In genomic region chr13:24132866-24133265, GRCm38 (mm10) we compare ENCODE assay signal across 16 mouse cellular contexts.
"Had no signal": no experiment of that assay in that cellular context is flagged by ENCODE, and none has a peak within 500 bp of the region (broad histone marks: within the 10 kb centered on the region; RNA-seq: fewer than 3 reads in every experiment).

No protein-coding gene starts in this region.

- H3K27ac ChIP-seq: neural tube, embryonic 13.5 days; neural tube, embryonic 15.5 days; stomach, embryonic 15.5 days; stomach, postnatal 0 days had no signal

- H3K4me2 ChIP-seq: neural tube, embryonic 13.5 days; neural tube, embryonic 15.5 days; stomach, embryonic 15.5 days had no signal

- H3K4me3 ChIP-seq: neural tube, embryonic 13.5 days; neural tube, embryonic 15.5 days; stomach, embryonic 15.5 days had no signal

- H3K27me3 ChIP-seq: neural tube, embryonic 13.5 days; neural tube, embryonic 15.5 days; stomach, embryonic 15.5 days had no signal

- DNase-seq: retina, postnatal 1 day; right cerebral cortex, adult 18-20 months; right cerebral cortex, postnatal 14 days; right cerebral cortex, postnatal 25 days; right cerebral cortex, postnatal 4 days; spleen, adult 18-20 months; thymus, adult 18-20 months; thymus, adult 2 months; thymus, postnatal 14 days; thymus, postnatal 25 days; thymus, postnatal 36 days; thymus, postnatal 4 days had no signal

- H3K9ac ChIP-seq: neural tube, embryonic 13.5 days; neural tube, embryonic 15.5 days; stomach, embryonic 15.5 days had no signal

- H3K36me3 ChIP-seq: neural tube, embryonic 13.5 days; stomach, embryonic 15.5 days had no signal

- H3K9me3 ChIP-seq: neural tube, embryonic 13.5 days; neural tube, embryonic 15.5 days; stomach, embryonic 15.5 days had no signal
